Mouse (Mus musculus) A20 (cell line): ENCODE measurements at regions not wholly inside any gene's neighbourhood (a gene's known extent, or its start where the extent isn't known, plus 50 kb on each side); places are given as distances from the start of the nearest gene placed in this dataset.
"Not testable (repeated sequence)": the region's sequence is repeated elsewhere in the genome, so short reads cannot be mapped to it uniquely, and the experiment has no call there.

Experiments used
- DNase-seq: peaks from one replicate; pipeline ENCODE4 v3.0.0-alpha.2; 2011; ENCODE audit warnings: low read depth, low spot score

DNA sequence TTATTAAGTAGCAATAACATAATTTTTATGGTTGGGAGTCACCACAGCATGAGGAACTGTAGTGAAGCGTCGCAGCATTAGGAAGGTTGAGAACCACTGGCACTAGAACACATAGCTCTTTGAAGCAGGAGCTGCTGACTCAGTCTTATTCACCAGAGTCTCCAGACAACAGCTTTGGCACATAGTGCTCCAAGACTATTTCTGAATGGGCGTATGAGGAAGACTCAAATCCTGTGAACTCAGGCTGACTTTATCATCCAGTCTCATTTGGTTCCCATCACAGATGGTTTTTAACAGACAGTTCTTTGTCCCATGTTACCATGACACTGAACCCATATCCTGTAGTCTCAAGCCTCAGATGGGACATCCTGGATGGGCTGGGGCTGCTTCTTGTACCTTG is 282.5 kb downstream of the 4933412E24Rik start:
- no peak for DNase-seq

DNA sequence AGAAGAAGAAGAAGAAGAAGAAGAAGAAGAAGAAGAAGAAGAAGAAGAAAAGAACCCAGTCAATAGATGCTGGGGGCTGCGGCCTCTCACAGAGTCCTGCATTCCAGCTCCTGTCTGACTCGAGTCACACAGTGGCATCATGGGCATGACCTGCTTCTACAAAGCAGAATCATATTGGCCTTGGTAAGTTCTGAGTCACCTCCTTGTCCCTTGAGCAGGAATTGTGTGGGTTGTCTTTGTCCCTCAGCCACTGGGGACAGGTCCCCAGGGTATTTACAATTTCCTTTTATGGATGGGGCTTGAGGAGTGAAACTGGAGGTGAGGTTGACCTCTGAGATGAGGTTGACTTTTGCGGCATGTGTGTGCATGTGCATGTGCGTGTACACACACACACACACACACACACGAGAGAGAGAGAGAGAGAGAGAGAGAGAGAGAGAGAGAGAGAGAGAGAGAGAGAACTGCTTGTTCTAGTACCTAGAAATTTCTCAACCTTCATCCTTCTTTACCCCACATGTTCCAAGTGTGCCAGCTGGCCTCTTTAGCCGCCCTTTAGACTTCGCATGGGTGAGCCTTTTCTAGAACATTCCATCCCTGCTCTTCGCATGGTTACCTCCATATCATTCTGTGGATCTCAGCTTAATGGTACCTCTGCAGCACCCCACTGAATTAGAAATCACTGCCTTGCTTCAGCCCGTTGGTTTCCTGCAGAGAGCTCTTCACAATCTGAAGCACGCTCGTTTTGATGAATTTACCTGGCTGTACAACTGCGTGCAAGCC is 283.2 kb downstream of the 4933412E24Rik start:
- no peak for DNase-seq

DNA sequence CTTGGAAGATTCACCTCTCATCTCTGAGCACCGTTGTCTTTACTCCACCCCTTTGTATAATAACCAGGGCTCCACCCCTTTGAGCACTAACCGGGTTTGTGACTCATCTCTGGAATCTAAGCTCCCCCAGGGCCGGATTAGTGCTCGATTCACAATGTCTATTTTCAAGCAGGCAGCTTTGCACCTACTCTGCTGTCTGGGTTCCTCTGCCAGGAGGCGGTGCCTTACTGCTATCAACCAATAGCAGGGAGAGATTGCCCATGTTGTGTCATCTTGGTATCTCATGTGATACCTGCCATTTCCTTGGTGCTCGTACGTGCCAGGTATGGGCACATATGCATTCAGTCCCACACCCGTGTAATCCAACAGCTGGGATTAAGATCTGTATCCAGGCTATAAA is 285.3 kb downstream of the 4933412E24Rik start:
- DNase-seq: peak; percentile 40

DNA sequence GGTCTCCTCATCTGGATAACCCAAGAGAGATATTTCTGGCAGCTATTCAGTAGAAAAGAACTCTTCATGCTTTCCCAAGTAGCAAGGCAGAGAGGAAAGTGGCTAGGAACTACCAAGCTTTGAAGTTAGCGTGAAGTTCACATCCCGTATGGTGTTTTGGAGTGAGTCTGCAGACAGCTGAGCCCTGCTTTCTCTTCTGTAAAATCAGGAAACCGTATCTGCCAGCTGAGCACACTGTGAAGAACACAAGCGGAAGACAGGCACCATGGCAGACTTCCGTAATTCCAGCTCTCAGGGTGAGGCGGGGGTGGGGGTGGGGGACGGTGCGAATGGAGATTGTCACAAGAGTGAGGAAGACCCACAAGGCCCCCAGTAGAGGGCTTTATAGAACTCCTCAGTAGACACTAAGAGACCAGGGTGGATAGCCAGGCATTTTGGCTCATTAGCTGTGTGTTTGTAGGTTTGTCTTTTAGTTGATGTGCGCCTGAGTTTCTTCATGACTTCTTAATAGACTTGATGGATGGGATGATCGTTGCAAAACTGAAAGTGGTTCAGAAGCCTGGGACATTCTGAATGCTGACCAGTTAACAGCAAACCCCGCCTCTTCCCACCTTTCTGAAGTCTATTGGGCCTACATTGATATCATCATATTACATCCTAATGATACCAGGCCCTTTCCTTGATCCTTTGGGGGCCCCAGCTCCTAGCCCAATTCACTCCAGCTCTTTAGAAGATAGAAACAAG is 287.4 kb downstream of the 4933412E24Rik start:
- no peak for DNase-seq

DNA sequence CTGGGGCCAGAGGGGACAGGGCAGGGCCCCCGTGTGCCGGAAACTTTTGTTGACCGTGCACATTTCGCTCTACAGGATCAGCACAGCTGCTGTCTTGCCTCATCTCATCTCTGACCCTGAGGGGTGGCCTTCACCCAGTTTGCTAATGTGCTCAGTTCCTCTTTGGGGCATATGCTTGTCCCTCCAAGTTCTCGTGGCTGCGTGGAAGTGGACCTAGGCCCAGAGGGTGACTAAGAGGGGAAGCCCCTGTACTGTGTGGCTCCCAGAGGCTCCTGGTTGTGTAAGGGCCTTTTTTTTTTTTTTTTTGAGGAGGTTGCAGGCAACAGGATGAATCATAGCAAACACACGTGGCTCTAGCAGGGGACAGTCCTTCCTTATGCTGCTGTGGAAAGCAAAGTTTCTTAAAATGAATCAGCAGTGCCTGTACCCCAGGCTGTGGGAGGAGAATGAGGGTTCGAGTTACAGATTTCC is 288.2 kb downstream of the 4933412E24Rik start:
- peak; percentile 21 for DNase-seq

DNA sequence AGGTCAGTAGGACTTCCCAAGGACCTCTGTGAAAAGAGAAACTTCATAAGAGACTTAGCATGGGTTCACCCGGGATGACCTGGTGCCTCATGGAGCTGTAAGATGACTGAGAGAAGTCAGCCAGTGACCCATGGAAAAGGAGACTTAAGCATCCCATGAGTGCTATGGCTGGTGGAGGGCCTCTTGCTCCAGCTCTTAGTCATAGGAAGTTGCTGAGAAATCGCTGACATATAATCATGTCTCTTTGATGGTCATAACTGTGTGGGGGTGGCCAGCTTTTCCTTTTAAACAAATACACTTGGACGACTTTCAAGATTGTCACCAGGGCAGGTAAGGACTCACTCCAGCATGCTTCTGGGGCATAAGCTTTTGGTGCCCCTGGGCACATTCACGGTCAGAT is 290.5 kb downstream of the 4933412E24Rik start:
- DNase-seq: no peak

DNA sequence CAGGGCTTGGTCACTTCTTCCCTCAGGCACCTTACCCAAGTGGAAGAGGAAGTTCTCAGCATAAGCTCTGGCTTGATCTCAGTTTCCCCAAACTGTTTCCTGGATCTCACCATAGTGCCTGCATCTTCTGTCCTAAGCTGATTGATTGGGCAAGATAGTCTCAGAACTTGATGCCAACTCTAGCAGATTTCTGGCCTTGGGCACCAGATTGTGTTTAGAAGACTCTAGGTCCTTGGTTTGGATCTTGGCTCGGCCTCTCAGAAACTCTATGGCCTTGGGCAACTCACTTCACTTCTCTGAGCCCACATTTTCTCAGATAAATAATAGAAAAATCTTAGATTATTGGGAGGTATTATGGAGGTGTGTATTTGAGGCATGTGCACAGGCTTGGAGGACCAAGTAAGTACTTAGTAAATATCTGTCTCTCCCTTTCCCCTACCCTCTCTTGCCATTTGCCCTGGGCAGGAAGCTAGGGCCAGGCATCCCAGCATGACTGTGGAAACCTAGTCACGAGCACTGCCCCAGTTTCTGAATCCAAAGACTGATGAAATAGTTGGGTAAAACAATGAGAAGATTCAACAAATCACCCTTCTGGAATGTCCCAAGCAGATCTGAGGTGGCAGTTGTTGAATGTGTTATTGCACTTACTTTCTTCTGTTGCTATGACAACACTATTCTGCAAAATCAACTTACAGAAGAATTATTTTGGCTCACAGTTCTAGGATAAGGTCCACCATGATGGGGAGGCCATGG is 293.6 kb downstream of the 4933412E24Rik start:
- no peak for DNase-seq

DNA sequence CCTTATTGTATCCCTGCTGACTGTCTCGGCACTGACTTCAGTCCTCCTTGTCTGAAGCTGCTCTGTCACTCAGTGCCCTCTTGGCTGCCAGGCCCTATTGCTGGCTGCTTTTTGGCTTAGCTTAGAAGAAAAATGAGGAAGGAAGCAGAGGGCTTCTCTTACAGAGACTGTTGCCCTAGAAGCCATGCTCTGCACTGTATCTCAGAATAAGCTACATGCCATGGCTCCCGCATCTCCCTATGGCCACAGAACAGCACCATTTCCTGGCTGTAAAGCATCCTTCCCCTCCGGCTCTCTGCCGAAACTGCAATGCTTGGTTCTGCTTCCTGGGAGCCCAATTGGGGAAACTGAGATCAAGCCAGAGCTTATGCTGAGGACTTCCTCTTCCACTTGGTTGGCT is 295.0 kb downstream of the 4933412E24Rik start:
- DNase-seq: no peak

DNA sequence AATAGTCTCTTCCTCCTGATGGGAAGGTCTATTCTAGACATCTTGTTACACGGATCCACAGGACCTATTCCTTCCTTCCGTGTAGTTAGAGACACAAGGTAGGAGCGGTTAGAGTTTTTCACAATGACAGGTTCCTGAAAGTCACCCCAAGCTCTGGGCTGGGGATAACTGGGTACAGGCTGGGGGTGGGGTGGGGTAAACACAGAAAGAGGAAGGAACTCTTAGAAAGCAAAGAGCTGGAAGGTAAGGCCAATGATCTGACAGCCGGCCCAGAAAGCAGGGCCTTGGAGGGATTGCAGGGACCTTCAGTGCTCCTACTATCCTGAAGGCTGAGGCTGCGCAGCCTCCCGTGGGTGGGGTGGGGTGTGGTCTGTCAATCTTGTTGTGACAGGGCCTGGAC is 295.4 kb downstream of the 4933412E24Rik start:
- DNase-seq: no peak

DNA sequence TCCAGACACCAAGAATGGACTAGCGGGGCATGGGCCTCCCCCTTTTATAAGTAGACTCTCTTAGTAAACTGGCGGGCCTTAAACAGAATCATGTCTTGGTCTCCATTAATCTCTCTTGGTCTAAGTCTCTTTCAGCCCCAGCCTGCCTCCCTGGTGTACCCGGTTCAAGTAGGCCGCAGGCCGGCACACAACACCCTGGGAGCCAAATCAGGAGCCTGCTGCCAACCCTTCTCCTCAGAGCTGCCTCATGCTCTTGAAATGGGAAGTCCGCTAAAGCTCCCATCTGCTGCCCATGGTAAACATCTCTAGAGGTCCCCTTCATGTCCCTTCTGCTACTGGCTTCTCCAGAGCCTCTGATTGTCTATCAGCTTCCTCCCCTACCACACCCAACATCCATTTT is 296.3 kb downstream of the 4933412E24Rik start:
- no peak for DNase-seq

DNA sequence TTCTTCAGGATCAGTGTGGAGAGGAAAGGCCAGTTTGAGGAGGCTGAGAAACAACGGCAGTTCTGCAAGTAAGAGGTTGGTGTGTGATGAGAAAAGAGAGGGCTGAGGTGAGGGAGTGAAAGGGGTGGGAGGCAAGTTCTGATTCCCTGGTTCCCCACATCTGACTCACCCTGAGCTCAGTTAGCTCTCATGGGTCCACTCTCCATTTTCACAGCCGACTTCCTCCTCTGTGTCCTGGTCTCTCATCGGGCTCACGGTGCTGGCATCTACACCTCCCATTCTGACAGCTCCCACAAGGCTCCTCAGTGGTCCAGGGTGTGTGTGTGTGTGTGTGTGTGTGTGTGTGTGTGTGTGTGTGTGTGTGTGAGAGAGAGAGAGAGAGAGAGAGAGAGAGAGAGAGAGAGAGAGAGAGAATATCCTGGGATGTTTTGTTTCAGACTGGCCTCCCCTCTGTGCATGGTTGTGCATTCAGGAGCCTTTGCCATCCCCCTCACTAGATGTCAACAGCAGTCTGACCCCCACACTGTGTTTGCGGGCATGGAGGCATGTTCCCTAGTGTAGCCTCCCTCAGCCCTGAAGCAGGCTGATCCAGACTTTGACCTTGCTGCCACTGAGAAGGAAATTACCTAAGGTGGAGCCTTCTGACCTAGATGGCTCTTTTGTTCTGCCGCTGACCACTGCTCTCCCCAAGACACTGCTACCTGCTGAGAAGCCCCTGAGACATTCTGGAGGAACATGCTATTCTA is 296.9 kb downstream of the 4933412E24Rik start:
- DNase-seq: not testable (repeated sequence)

DNA sequence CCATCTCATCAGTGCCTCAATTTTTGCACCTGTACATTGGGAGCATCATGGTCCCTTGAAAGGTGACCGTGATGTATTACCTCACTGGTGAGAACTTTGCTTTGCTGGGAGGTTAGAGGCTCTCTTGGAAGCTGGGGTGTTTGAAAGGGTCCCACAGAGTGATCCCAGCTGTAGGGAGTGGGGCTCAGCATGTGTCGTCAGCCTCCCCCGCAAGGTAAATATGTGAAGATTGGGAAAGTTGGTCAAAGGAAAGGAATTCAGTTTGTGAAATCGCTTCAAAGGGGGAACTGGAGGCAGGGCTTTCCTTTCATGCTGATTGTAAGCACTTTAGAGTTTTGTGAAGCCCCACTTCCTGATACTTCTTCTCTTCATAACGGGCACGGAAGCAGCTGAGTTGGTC is 299.5 kb downstream of the 4933412E24Rik start:
- no peak for DNase-seq

DNA sequence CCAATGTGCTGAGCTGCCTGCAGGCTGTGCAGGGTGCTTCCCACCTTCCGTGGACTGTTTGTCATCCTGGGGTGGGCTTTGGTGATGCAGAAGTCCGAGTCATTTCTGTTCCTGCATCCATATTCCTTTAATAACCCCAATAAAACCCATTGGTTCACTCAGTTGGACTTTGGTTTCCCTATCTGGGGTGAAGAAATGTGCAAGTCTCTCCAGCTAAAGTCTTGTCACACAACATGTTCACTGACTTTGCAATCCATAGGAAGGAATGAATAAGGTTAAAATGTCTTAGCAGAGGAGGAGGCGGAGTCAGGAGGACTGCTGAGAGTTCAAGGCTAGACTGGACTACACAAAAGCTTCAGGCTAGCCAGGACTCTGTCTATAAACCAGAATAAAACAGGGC is 300.5 kb downstream of the 4933412E24Rik start:
- DNase-seq: no peak

DNA sequence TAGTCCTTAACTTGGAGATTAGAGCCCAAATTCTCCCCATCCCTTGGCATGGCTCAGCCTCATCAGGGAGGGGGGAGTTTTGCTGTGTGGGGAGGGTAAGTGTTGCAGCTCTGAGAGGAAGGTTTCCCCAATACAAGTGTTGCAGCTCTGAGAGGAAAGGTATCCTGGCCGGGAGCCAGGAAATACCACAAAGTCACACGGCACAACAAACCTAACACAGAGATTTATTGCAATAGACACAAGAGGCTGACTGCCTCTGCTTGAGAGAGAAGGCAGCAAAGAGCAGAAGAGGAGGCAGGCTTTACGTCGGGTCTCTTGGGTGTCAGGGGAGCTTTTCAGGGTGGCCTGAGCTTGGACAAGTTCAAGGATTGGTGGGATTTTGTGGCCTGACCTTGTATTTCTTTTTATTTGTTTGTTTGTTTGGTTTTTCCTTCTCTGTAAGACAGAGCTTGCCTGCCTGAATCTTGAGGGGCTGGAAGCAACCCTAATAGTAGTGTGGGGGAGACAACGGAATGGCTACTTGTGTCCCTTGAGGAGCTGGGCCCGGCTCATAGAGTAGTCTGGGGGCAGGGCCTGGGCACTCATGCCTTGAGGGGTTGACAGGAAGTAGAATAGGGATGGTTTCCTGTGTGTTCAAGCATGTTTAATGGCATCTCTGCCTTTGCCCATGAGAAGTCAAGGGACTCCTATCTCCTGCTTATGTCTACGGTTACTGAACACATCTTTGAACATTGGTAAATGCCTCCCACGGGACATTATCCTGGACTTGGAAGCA is 302.3 kb downstream of the 4933412E24Rik start:
- DNase-seq: no peak

DNA sequence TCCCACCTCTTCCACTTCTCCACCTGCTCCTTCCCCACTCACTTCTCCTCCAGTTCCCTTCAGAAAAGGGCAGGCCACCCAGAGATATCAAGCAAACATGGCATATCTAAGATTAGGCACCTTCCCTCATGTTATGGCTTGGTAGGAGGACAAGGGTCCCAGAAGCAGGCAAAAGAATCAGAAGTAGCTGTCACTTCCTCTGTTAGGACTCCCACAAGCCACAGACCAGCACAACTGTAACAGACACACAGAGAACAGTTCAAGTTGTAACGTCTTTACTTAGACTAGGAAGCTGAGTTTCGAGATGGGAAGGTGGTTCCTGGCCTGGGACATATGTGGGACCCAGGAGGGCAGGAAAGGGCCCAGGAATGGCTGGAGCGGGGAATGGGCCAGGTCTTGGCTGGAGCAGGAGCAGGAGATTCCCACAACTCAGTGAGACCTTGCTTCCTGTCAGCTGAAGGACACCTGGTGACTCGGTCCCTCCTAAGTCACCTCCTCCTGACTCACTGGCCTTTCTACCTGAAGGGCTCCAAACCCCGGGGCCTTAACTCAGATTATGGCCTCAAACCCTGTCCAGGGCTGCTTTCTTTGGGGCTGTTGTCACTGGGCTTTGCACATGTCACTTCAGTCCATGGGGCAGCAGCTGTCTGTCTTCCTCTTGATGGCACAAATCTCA is 304.2 kb downstream of the 4933412E24Rik start:
- DNase-seq: no peak

DNA sequence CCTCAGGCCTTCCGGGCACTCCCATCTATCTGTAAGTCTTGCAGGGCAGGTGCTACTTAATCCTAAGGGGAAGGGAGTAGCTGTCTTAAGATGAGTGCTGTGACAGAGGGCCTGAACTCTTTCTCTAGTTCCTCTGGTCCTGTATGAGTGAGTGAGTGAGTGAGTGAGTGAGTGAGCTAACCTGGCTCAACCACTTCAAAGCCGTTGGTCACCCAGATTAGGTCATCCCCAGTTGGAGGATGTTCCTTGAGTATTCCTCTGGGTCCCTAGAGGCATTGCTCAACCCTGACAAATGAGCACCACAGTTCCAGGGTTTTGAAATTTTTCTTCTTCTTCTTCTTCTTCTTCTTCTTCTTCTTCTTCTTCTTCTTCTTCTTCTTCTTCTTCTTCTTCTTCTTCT is 306.5 kb downstream of the 4933412E24Rik start:
- DNase-seq: no peak

DNA sequence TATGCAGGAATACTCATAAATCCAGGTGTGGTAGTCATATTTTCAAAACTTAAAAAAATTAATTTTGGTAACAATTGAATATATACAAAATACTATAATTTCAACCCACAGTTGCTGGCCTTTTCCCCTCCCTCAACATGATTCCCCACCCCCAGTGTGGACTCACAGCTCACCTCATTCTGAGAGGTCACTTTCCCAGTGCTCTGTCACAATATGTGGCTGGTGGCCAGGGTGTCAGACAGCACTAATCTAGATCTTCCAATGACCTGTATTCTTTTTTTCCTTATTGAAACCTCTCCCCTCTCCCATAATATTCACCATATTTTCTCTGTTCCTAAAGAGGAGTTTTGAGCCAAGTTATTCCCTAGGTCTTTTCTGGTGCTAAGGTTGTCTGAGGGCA is 308.0 kb downstream of the 4933412E24Rik start:
- DNase-seq: no peak

DNA sequence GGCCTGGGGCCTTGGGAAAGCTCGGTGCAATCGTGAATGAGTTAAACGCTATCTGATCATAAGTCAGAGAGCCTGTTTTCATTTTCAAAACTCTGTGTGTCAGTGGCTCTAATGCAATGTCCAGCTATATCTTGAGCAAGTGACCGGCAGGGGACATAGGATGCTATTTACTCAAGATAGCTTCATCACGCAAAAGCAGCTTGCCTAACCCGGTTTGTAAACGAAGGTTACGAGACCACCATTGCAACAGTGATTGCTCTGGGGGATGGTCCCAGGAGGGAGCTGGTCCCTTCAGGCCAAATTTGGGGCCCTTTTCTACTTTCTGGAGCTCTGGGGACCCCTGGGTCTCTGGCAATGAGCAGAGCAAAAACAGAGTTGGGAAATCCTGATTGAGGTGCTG is 309.3 kb downstream of the 4933412E24Rik start:
- no peak for DNase-seq
